8 mouse cellular contexts compared by ENCODE assay signal in the genomic region with DNA sequence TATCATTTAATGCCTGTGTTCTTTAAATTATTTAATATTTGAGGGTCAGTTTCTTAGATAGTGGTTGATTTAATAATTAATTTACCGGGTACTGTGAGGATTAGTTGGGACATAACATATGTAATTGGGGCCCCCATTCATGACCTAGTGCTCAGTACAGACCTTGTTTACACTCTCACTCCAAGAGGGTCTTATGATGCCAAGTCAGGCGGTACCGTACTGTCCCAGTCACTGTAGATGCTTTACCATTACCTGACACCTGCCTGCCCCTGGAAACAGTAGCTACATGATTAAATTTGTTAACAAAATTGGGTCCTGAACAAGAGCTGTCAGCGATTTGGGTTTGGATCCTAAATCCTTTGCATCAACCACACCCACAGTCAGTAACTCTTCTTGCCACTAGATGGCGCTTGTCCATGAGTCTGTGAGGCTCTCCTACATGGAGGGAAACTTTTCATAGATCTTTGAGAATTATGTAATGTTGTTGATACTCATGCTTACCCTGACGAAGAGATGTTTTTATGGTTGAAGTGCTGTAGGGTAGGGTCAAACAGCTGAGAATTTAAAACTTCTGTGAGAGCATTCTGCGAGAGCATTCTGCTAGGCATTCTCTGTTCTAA. TPM values are rescaled to one million over a fixed set of nuclear protein-coding genes. Genes with fewer than 3 reads are reported as not detected.
DNase-seq lines count a peak whose midpoint lies in the region; ATAC-seq lines count a peak whose summit lies in the region.

No protein-coding gene starts in this region.

- H3K9ac ChIP-seq in forebrain, embryonic 12.5 days = no peak overlapping the region
- H3K9ac ChIP-seq in liver, embryonic 16.5 days (ENCODE audit: low read depth, low read length) = no peak overlapping the region
- H3K9ac ChIP-seq in neural tube, embryonic 12.5 days = no peak overlapping the region

- no peaks in the 10 kb centered on the region for H3K27me3 ChIP-seq in forebrain, embryonic 12.5 days
- H3K27me3 ChIP-seq in hindbrain, embryonic 10.5 days (ENCODE audit: insufficient read depth, poor library complexity, severe bottlenecking) = no peaks in the 10 kb centered on the region
- no peaks in the 10 kb centered on the region for H3K27me3 ChIP-seq in liver, embryonic 16.5 days (ENCODE audit: control insufficient read depth, insufficient read depth, low read depth, low read length)
- H3K27me3 ChIP-seq in neural tube, embryonic 12.5 days (replicated peaks) = no peaks in the 10 kb centered on the region

- 45% methylated on average over 7 of the region's 7 CpGs for WGBS in forebrain, embryonic 12.5 days
- WGBS in hindbrain, embryonic 10.5 days = 45% methylated on average over 7 of the region's 7 CpGs
- 39% methylated on average over 7 of the region's 7 CpGs for WGBS in liver, embryonic 16.5 days (ENCODE audit: insufficient replicate concordance)
- WGBS in neural tube, embryonic 12.5 days = 48% methylated on average over 7 of the region's 7 CpGs

- no peak overlapping the region for H3K4me3 ChIP-seq in forebrain, embryonic 12.5 days (replicated peaks)
- no peak overlapping the region for H3K4me3 ChIP-seq in hindbrain, embryonic 10.5 days
- H3K4me3 ChIP-seq in liver, embryonic 16.5 days (ENCODE audit: low read depth, low read length) = no peak overlapping the region
- no peak overlapping the region for H3K4me3 ChIP-seq in neural tube, embryonic 12.5 days

- no peak overlapping the region for H3K4me2 ChIP-seq in forebrain, embryonic 12.5 days
- H3K4me2 ChIP-seq in liver, embryonic 16.5 days (ENCODE audit: low read depth, low read length) = no peak overlapping the region
- H3K4me2 ChIP-seq in neural tube, embryonic 12.5 days (replicated peaks) = no peak overlapping the region

- no peaks in the 10 kb centered on the region for H3K36me3 ChIP-seq in forebrain, embryonic 12.5 days (replicated peaks)
- H3K36me3 ChIP-seq in hindbrain, embryonic 10.5 days = no peaks in the 10 kb centered on the region
- H3K36me3 ChIP-seq in liver, embryonic 16.5 days (ENCODE audit: control insufficient read depth, insufficient read depth) = no peaks in the 10 kb centered on the region
- no peaks in the 10 kb centered on the region for H3K36me3 ChIP-seq in neural tube, embryonic 12.5 days

- peaks cover 13% of the 10 kb centered on the region for H3K4me1 ChIP-seq in forebrain, embryonic 12.5 days
- no peaks in the 10 kb centered on the region; the same call in 1 of the 2 replicates for H3K4me1 ChIP-seq in hindbrain, embryonic 10.5 days (replicated peaks)
- peaks cover 21% of the 10 kb centered on the region for H3K4me1 ChIP-seq in liver, embryonic 16.5 days (ENCODE audit: control insufficient read depth, low read depth, low read length)
- no peaks in the 10 kb centered on the region for H3K4me1 ChIP-seq in neural tube, embryonic 12.5 days

- DNase-seq in MEL-GATA-1-ER (ENCODE audit: extremely low read depth, low read depth) = peak; percentile 41
- peak; percentile 38 for DNase-seq in hindbrain, embryonic 10.5 days (ENCODE audit: low spot score)
- DNase-seq in layer of hippocampus, adult 11-12 months (ENCODE audit: low spot score) = peak; percentile 70
- peak; percentile 47 for DNase-seq in thymus, postnatal 14 days

- peak; percentile 90 for ATAC-seq in cerebellum, adult (ENCODE audit: insufficient number of reproducible peaks, low FRiP score, low TSS enrichment)
- peak; percentile 73 for ATAC-seq in forebrain, embryonic 12.5 days (ENCODE audit: low FRiP score)
- peak; percentile 52 for ATAC-seq in liver, embryonic 16.5 days (ENCODE audit: low read depth)
- ATAC-seq in neural tube, embryonic 12.5 days (ENCODE audit: low FRiP score, low read depth) = peak; percentile 66; the same call in 1 of the 2 replicates

- no peaks in the 10 kb centered on the region for H3K9me3 ChIP-seq in forebrain, embryonic 12.5 days
- no peaks in the 10 kb centered on the region for H3K9me3 ChIP-seq in hindbrain, embryonic 10.5 days
- no peaks in the 10 kb centered on the region for H3K9me3 ChIP-seq in liver, embryonic 16.5 days (replicated peaks; ENCODE audit: control insufficient read depth, low read length)
- no peaks in the 10 kb centered on the region for H3K9me3 ChIP-seq in neural tube, embryonic 12.5 days

- H3K27ac ChIP-seq in forebrain, embryonic 12.5 days = no peak overlapping the region
- H3K27ac ChIP-seq in hindbrain, embryonic 10.5 days = no peak overlapping the region
- H3K27ac ChIP-seq in liver, embryonic 16.5 days (ENCODE audit: low read length) = no peak overlapping the region
- H3K27ac ChIP-seq in neural tube, embryonic 12.5 days = no peak overlapping the region

RNA-seq across cellular contexts. Expression of a gene that starts 33.2 kb away (rescaled TPM):
- polyA plus RNA-seq in forebrain, embryonic 12.5 days (2016; fragmentation: Nextera tagmentation; extraction: Ambion mirVana) = 45.6 and 48.6 TPM in 2 replicates
- polyA plus RNA-seq in hindbrain, embryonic 10.5 days (2016; fragmentation: Nextera tagmentation; extraction: Ambion mirVana) = 22.8 and 34.8 TPM in 2 replicates
- 8.7 and 9.3 TPM in 2 replicates for polyA plus RNA-seq in liver, embryonic 16.5 days (2015; fragmentation: Nextera tagmentation; extraction: Ambion mirVana)
- polyA plus RNA-seq in neural tube, embryonic 12.5 days (2016; fragmentation: Nextera tagmentation; extraction: Ambion mirVana) = 49.0 and 53.5 TPM in 2 replicates
